Mouse (Mus musculus) kidney, adult 9 months (tissue): ENCODE data around the gene Cd55.
A peak's percentile ranks its signal among the peaks of the same experiment; 100 is the strongest.
"Not testable (repeated sequence)": the region's sequence is repeated elsewhere in the genome, so short reads cannot be mapped to it uniquely, and the experiment has no call there.

Experiments used
- DNase-seq: peaks from one replicate; pipeline ENCODE4 v3.0.0; 2022

Cd55 gene

GRCm38 (mm10) chr1:130422033-130422432, 40.5 kb downstream of the Cd55 start:
- not testable (repeated sequence) for DNase-seq

DNA sequence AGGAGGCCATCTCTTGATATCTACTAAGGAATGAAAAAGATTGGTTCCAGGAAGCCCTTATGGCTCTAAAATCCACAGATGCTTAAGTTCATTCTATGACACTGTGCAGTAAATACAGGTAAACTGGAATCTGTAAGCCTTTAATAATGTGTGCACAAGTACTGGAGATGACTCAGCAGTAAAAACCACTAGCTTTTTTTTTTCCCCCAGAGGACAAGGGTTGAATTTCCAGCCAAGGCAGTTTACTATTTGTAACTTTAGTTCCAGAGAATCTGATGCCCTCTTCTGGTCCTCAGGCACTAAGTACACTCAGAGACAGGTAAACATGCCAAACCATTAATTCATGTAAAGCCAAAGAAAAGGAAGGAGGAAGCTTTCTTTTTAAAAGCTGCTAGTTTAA, 65.4 kb downstream of the Cd55 start:
- peak; percentile 61 for DNase-seq
